Mouse (Mus musculus): ENCODE measurements around the gene Lrmda.

- no peak for TF ChIP-seq CTCF (IDR thresholded peaks at IDR 0.05; ENCODE audit: borderline replicate concordance, control insufficient read depth, extremely low read depth, insufficient read depth, low read length, poor library complexity)
- no peak for TF ChIP-seq POLR2A (IDR thresholded peaks at IDR 0.05; ENCODE audit: control insufficient read depth, extremely low read depth, insufficient read depth, low read length, poor library complexity)
Measured at GRCm38 (mm10) chr14:22757493-22757892, 738.0 kb downstream of the Lrmda start.
